Mouse (Mus musculus) left cerebral cortex, postnatal 10 days (tissue): ENCODE measurements around the gene Tbrg4. TPM values are rescaled to one million over a fixed set of nuclear protein-coding genes. Genes with fewer than 3 reads are reported as not detected.
"Not testable (repeated sequence)": the region's sequence is repeated elsewhere in the genome, so short reads cannot be mapped to it uniquely, and the experiment has no call there.

Experiments used
- DNase-seq, 2 experiments: peaks; one replicate each; pipeline ENCODE4 v3.0.0; 2021 to 2022; ENCODE audit warnings: low spot score in 2 of 2, mixed read lengths in 1 of 2; ENCODE audit errors: extremely low spot score in 1 of 2
- intact Hi-C: fragments of 180-260 bp; cut with DNase I; formaldehyde crosslinking; loops from one replicate; pipeline ENCODE4 v1.15.1; 2025
- total RNA-seq, 2 experiments: library from RNA; stranded (reverse); gene quantifications; 2 replicates each; pipeline ENCODE4 v1.2.3; 2021

Gene Tbrg4
- 10 to 100 TPM; 48.5 to 55.3 TPM for total RNA-seq

DNA sequence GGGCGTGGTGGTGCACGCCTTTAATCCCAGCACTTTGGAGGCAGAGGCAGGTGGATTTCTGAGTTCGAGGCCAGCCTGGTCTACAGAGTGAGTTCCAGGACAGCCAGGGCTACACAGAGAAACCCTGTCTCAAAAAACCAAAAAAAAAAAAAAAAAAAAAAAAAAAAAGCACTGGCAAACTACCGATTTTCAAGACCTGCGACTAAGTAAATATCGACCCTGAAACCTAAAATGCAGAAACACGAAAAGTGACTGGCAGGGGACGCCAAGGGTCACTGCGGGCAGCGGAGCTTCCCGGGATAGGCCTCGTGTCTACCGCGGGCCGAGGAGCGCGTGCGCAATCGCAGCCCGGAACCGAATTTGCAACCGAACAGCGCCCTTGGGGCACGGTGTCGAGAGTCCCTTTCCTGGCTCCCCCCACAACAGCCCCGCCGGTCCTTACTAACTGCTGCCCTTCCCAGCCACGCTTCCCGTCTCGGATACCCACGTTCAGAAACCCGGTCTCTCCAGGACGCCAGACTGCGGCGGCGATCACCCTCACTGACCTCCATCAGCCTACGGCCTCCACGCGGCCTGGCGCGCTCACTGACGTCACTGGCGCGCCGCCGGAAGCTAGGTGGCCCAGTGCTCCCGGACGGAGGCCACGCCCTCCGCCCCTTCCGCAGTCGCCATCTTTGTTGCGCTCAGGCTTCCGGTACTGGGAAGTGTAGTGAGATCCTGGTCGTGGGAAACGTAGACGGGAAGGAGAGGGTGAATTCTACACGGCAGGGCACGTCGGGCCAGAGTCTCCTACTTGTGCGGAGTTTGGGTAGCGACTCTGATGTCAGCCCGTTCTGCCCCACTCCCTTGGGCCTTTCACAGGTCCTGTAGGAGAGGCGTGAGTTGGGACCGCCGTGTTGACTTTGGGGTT is at the start of gene Tbrg4:
Tbrg4 (minus strand) TSS at position 590 of the 910 bp plus-strand sequence.
- DNase-seq: peak; percentile 89 to 96
- intact Hi-C loops: no loop called here

DNA sequence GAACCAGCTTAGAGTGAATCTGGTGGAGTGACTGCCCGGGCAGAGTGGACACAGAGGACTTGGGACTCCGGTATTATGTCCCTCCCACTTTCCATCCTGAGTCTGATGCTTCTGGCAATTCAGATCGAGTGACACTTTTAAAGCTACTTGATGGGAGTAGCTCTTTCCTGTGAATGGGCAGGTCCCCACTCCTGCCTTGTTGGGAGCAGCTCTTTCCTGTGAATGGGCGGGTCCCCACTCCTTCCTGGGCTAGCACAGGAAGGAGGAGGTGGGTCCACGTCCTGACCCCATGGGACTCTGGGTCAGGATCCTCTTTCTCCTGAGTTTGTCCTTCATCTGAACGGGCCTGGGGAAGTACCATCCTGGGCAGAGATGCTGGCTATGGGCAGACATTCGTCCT is 49.5 kb upstream of the Tbrg4 start:
- intact Hi-C loops: no loop called here
- no peak for DNase-seq

DNA sequence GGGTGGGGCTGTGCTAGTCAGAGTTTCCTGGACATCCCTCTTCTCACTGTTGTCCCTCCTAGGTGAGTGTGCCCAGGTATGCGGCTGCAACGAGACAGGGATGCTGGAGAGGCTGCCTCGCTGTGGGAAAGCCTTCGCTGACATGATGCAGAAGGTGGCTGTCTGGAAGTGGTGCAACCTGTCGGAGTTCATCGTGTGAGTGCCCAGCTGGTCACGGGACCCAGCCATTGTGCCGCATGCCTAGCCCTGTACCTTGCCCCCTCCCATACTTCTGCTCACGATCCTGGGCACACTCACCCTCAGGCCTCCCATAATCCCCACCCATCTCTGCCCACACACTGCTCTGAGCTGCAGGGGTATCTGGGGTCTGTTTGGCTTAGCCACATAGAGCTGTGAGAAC is 48.8 kb upstream of the Tbrg4 start:
- intact Hi-C loops: no loop called here
- DNase-seq: no peak

DNA sequence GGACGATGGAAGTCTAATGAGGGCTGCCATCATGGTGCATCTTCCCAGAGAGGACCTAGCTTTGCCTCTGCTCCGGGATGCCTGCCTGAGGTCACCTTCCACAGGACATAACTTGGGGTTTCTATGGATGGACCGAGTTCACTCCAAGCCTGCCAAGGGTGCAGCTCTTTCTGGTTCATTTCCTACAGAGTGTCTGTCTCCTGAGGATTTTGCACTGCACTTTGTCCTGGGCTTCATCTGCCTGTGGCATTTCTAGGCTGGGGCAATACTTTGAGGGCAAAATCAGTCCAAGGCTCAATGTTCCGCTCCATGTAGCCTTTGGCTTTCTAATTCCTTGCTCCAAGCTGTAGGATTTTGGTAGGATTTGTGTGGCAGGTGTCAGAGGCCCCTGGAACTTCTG is 45.0 kb upstream of the Tbrg4 start:
- no peak for DNase-seq
- intact Hi-C loops: no loop called here

DNA sequence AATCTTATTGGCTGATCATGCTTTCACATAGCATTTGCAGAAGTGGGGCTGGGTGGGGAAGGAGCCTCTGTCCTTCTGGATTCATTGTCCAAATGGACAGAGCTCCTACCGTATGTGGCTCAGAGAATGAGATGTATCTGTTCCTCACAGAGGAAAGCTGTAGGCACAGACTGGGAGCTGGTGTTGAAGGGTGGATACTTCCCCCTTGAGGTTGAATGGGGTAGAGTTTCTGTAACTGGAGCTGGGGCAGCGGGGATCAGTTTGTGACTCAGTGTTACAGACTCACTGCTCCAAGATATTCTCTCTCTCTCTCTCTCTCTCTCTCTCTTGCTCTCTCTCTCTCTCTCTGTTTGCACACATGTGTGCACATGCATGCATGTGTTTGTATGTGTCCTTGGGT is 44.2 kb upstream of the Tbrg4 start:
- intact Hi-C loops: no loop called here

DNA sequence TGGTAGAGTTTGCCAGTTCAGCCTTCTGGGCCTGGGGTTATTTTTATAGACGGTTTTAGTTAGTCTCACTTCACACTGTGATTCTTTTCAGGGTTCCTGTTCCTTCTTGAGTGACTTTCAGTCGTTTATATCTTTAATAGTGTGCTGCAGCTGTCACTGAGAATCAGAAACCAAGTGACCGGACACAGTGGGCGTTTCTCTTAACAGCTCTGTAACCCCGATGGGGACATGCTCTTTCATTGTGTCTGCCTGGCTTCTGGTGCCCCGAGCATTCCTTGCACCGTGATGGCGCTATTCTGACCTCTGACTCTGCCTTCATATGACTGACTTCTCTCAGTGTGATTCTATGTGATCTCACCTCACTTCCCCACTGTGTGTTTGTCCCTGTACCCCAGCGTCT is 43.2 kb upstream of the Tbrg4 start:
- no peak for DNase-seq
- intact Hi-C loops: no loop called here

More for the DNA sequence above, 44.2 kb upstream of the Tbrg4 start:
- DNase-seq: no peak

DNA sequence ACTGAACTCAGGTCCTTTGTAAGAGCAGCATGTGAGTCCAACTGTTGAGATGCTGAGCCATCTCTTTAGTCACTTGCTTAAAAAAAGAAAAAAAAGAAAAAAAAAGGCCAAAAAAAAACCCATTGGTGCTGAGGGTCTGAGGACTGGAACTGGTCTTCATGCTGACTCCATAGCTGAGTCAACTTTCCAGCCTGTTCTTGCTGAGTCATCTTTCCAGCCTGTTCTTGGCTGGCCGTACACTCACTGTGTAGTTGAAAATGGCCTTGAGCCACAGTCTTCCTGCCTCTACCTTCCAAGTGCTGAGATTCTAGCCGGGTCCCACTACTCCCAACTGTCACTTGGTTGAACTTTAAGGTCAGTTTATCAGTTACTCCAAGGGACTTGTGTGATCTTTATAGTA is 40.8 kb upstream of the Tbrg4 start:
- intact Hi-C loops: no loop called here
- DNase-seq: no peak

DNA sequence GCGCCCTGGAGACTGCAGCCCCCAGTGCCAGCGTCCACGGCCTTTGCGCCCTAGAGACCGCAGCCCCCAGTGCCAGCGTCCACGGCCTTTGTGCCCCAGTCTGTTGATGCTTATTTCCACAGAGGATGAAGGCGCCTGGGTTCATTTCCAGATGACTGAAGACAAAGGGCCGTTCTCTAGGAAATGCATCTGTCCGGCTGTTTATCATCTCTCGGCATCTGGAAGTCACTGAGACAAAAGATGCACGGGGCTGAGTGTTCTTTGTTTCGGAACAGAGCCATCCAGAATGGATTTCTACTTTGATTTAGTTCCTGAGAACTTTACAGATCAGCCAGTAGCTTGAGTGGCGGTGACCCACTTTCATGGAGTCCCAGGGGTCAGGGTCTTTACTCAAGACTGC is 35.3 kb upstream of the Tbrg4 start:
- DNase-seq: no peak
- intact Hi-C loops: no loop called here

DNA sequence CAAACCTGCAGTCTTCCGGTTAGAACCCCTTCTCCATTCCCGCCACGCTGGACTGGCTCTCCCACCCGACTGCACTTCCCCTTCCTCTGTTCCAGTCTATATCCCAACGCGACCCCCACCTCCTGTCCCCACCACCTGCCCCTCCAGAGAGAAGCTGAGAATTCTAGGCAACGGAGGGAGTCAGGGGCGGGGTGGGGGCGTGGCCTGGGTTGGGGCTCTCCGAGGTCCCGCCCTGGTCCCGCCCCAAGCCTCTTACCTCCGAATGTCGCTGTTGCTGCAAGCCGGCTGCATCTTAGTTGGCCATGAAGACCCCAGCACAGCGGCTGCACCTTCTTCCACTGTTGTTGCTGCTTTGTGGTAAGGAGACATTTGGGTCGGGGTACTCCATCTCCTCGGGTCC is 32.4 kb upstream of the Tbrg4 start, which contains the start of gene Ramp3:
Ramp3 (plus strand) TSS at position 251 of the 400 bp plus-strand sequence.
- DNase-seq: peak in 1 of 2 experiments; percentile 57
- intact Hi-C loops: loop anchor here (5.0 to 10.0 kb wide), 5 partner anchors 407 to 1747 kb away; partner anchors contain the start of genes Adcy1 and Igfbp1

DNA sequence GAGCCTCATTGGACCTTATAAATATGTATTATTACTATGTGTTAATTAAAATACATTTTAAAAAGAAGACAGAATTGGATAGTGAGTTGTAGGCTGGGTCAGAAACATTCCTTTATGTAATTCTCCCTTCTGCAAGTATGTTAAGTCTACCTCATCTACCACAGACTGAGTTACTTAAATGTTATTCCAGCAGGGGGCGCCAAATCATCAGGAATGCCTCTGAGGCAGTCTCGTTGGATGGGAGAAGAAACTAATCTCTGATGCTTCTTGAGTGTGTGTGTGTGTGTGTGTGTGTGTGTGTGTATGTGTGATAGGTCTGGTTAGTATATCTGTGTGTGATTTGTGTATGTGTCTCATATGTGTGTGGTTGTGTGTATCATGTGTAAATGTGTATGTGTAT is 29.0 kb upstream of the Tbrg4 start:
- DNase-seq: peak; percentile 87 to 92
- intact Hi-C loops: loop anchor here (1.0 to 10.0 kb wide), 6 partner anchors 114 to 1750 kb away; partner anchors contain the start of genes Adcy1 and Igfbp1

DNA sequence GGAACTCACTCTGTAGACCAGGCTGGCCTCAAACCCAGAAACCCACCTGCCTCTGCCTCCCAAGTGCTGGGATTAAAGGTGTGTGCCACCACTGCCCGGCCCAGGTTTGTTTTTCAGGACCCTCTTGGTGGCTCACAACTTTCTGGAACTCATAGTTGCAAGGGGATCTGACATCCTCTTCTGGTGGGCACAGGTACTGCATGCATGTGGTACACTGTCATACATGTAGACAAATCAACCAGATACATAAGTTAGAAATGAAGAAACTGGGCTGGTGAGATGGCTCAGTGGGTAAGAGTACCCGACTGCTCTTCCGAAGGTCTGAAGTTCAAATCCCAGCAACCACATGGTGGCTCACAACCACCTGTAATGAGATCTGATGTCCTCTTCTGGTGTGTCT is 27.1 kb upstream of the Tbrg4 start:
- not testable (repeated sequence) for DNase-seq
- intact Hi-C loops: loop anchor here (10.0 kb wide), 3 partner anchors 412 to 1752 kb away; partner anchors contain the start of gene Adcy1

DNA sequence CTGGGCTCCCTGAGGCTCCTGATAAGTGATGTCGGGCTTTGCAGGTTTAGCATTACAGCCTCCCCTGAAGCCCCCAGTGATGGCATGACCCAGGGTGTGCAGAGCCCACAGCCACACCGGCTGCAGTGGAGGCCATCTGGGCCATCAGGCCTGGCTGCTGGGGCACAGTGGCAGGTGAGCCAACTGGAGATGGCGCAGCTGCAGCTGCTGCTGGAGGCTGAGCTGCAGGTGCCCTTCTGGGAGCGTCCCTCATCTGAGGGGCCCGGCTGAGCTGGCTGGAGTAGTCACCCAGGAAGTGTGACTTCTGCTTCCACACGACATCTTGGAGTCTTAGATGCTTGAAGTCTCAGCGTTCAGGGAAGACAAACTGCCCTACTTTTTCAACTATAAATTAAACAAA is 24.7 kb upstream of the Tbrg4 start:
- intact Hi-C loops: loop anchor here (10.0 kb wide), 3 partner anchors 414 to 1754 kb away; partner anchors contain the start of gene Adcy1
- DNase-seq: no peak

DNA sequence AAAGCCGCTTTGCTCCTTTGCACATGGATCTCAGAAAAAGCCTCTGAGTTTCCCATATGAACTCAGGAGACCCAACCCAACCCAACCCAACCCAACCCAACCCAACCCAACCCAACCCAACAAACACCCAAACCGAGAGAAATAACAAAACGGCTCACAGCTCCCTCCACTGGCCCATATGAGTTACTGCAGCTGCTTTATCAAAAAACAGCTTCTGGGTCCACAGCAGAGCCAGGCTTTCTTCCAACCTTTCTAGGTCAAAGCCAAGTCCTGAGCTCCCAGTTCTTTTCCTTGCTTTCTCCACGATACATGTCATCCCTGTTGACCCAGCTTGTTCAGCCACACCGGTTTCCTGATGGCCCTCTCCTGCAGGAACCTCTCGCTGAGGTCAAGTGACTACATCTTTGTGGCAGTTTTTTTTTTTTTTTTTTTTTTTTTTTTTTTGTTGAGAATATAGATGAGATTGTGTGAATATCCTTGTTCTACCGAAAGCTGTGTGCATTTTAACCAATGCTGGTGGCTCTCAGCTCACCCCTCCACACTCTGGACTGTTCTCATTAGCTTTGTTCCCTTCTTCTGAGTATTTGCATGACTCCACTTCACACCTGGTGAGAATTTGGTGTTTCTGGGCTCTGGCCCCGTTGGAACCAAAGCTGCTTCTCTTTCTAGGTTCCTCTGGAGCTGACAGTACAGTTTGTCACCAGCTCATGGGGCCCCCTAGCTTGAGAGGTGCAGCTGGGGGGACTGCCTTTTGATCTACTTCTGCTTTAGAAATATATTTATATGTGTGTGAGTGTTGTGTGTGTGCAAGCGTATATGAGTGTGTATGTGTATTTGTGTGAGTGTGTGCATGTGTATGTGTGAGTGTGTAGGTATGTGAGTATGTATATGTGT is 22.2 kb upstream of the Tbrg4 start:
- intact Hi-C loops: no loop called here
- no peak for DNase-seq

DNA sequence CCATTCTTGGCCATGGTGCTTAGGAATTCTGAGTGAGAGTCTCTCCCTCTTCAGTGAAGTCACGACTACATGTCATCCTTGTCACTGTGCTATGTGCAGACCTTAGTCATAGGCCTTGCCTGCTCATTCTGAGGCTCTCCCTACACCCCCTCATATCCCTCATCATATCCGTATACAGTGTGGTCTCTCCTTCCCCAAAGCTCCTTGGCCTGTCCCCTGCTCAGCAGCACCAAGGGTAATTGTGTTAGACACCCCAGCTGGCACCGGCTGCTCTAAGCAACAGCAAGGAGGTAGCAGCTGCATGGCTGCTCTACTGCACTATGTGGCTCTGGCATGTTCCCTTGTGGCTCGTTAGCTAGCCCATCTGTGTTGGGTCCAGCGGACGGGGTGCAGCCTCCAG is 18.7 kb upstream of the Tbrg4 start:
- intact Hi-C loops: no loop called here
- DNase-seq: no peak

DNA sequence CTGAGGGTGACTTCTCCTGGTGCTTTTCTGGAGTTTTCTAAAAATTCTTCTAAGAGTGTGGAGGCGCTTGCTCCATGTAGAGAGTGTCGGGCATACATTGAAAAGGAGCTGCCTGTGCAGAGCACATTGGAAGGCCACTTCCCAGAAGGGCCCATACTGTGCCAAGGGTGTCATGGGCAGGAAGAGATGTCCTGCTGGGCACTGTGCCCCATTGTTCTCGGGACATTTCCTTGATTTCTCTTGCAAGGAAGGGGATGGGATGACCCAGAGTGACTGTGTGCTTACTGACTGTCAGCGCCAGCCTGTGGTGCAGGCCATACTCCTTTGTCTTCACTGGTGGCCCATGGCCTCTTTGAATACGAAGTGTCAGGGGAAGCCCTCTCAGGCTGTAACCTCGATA is 13.2 kb upstream of the Tbrg4 start:
- no peak for DNase-seq
- intact Hi-C loops: no loop called here

DNA sequence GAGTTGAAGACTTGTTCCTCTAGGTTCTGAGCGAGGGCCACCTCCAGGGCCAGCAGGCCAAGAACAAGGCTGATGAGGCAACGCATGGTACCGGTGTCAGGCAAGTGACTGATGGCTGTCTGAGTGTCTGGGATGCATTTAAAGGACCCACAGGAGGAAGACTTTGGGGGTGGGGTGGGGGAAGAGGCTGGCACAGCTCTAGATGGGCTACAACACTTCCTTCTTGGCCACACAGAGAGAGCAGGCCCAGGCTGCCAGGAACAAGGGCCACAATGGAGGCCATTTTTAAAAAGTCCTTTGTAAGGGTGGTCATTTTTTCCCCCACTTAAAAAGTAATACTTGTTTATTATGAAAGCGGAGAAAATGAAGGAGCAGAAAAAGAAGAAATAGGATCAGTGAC is 12.7 kb upstream of the Tbrg4 start, which contains the start of gene Wap:
Wap (minus strand) TSS at position 101 of the 400 bp plus-strand sequence.
- intact Hi-C loops: no loop called here
- DNase-seq: no peak

DNA sequence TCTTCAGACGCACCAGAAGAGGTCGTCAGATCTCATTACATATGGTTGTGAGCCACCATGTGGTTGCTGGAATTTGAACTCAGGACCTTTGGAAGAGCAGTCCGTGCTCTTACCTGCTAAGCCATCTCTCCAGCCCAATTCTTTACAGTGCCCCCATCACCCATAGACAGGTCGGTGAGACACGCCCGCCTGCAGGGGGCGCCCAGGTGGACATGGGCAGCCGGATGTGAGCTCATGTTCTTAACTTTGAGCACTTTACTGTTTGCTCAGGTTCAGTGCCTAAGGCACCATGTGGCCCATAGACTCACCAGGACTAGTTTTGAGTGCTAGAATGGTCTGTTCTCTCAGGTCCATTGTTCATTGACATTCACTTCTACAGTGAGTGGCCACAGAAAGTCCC is 10.3 kb upstream of the Tbrg4 start:
- no peak for DNase-seq
- intact Hi-C loops: no loop called here

DNA sequence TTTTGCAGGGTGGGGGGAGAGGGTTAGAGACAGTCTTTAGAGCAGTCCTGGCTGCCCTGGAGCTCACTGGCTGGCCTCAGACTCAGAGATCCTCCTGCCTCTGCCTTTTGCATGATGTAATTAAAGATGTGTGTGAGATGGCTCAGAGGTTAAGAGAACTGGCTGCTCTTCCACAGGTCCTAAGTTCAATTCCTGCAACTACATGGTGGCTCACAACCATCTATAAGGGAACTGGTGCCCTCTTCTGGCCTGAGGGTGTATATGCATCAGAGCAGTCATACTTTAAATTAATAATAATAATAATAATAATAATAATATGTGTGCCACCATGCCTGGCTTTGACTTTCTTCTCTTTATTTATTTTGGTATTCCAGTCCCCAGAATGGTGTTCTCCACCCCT is 3.8 kb upstream of the Tbrg4 start:
- DNase-seq: no peak
- intact Hi-C loops: no loop called here

DNA sequence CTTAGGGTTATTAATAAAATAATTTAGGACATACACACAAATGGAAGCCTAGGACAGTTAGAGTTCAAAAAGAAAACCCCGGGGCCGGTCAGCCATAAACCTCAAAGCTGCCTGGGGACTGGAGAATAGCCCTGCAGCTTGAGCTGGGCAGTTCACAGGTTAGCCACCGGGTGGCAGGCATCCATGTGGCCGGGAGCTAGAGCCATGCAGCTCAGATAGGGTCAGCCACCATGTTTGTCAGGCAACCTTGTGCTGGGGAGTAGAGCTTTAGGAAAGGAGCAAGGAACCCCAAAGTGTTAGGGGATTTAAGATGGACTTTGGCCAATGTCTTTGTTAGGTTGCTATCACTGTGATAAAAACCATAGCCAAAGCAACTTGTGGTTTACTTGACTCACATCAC is 2.7 kb upstream of the Tbrg4 start:
- peak in 1 of 2 experiments; percentile 66 for DNase-seq
- intact Hi-C loops: no loop called here
